Mouse (Mus musculus) cerebellum, adult 2 months (tissue): ENCODE data around the gene Dppa3.

ENCODE experiments used
- CTCF ChIP-seq: fragments of 200-500 bp; IDR thresholded peaks from 2 replicates; pipeline ENCODE4 v1.5.1; 2011; ENCODE audit warnings: low read depth, mild to moderate bottlenecking, control low read depth, low read length, moderate library complexity, borderline replicate concordance; ENCODE audit not compliant: insufficient read depth
- POLR2A ChIP-seq: fragments of 200-500 bp; IDR thresholded peaks from 2 replicates; pipeline ENCODE4 v1.6.1; 2011; ENCODE audit warnings: low read length, control low read depth, borderline replicate concordance; ENCODE audit not compliant: insufficient read depth

GRCm38 (mm10) chr6:122607700-122608099, 18.5 kb upstream of the Dppa3 start:
- no peak for TF ChIP-seq POLR2A
- TF ChIP-seq CTCF = no peak
